Mouse (Mus musculus) kidney, adult 18-20 months (tissue): ENCODE results near the gene Gm3336.

Source experiments
- DNase-seq: peaks from one replicate; pipeline ENCODE4 v3.0.0; 2021

Gm3336 gene

DNA sequence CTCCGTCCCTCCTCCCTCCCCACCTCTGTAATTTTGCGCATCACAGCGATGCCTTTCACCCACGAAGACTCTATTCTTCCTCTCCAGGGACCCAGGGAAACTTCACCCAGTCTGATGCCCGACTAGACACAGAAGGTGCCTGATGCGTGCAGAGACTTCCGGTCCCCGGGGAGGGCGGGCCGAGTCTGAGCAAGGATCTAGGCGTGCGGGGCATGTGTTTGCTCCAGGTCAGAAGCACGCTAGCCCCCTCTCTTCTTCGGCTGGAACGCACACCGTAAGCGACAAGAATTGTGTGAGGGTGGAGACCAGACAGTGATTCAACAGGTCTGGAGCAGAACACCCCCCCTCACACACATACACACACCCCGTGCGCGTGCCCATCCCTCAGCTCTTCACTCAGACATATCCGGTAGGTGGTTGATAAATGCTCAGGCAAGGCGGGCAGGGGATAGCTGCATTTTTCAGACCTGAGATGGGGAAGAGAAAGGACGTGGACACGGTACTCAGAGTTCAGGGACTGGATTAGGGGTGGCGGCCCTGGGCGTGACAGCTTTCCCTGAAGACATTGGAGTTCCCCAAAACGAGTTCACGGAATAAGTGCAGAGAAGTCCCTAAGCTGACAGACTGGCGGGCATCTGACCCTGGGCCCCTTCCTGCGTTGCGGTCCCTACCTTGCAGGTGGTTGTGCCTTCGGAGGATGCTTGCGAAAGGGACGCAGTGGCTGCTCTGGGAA is 47.7 kb downstream of the Gm3336 start:
- peak; percentile 47 for DNase-seq

DNA sequence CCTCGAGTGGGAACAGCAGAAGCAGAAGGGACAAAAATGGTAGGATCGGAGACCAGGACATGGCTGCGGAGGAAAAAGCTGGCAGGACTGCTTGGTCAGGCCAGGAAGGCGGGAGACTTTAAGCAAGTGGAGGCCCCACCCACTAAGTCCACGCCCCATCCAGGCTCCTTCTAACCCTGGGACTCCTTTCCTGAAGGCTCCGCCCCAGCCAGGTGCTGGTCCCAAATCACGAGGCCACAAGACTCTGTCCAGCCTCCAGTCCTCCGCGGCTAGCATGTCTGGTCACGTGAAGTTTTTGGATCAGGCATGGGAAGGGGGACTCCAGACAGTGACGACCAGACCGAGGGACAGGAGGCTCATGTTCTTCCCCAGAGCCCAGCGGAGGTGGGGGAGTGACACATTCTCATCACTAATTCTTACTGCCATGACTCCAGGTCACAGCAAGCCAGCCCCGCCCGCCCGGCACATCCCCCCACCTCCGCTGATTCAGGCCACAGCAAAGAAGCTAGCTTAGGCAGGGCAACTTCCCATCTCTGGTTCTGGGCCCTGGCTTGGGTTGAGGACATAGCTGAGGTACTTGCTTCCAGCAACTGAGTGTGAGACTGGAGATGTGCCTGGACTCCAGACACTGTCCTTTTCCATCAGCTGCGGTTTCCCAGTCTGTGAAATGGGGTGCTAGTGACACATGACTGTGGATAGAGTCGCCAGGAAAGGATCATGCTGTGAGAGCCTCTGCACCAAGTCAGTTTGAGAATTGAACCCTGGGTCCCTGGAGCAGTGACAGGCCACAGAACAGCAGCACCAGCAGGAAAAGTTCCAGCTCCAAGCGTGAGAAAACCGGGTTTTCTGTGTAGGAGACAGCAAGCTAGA is 48.5 kb downstream of the Gm3336 start:
- peak; percentile 91 for DNase-seq

DNA sequence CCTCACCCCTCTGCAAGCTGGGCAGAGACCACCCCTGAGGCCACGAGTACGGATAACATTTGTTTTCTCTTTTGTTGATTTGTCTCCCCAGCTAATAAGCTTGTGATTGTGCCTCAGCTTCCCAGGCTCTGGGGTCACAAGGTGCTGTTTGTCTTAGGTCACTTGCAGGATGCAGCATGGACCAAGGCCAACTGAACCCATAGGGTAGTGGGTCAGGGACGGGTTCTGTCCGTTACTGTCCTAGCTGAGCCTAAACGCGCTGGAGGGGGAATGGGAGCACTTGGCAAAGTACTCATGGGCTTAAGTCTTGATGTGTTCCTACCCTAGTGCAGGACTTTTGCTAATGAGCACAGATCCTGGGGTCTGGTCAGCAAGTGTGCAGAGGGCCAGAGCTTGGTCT is 49.2 kb downstream of the Gm3336 start:
- no peak for DNase-seq

DNA sequence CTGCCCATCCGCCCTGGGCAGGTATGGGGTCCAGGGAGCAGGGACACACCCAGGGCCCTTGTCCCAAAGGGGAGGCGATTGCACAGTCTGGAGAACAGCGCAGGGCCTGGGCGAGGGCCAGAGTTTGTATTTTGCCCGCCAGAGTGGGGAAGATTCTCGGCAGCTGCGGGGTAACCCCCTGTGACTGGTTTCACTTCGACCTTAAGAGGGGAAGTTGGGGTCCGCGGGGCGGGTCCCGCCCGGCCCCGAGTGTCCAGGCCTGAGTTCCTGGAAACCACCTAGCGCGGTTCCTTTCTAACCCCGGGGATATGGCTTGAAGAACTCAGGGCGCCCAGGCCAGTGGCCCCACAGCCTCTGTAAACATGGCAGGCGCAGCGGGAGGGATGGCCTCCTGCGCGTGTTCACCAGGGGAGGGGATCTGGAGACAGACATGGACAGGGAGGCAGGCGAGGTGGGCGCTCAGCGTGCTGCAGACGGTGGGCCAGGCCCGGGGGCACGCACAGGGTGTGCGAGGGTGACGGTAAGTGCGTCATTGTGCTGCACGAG is 50.0 kb downstream of the Gm3336 start:
- DNase-seq = no peak

DNA sequence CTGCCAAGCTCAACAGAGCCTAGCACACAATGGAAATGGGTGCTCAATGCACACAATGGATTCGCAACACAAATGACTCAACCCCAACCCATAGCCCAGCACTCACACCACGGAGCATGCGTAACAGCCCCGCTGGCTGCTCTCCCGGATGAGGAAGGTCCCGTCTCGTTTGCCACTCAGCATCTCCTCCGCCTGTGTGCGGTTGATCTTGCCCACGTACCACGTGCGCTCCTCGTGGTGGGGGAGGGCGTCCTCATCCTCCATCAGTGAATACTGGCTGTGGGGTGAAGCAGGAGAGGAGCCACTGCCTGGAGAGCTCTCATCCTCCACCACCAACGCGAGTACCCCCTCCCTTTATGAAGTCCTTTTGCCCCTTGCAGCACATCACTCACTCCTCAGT is 50.6 kb downstream of the Gm3336 start:
- DNase-seq = no peak

DNA sequence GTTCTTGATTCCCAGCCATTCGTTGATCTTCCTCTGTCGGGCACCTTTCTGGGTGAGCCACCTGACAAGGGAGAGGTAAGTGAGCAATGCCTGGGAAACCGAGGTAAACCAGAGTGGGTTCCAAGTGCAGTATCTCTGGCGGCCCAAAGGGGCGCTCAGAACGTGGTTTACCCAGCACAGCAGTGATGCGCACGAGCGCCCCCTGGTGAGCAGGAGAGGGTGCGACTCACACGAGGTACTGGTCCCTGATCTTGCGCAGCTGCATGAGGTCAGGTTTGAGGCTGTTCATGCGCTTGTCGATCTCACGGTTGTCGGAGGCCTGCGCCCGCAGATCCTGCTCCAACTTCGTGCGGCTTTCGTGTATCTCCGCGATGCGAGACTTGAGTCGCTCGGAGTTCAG is 51.0 kb downstream of the Gm3336 start:
- peak; percentile 95 for DNase-seq

DNA sequence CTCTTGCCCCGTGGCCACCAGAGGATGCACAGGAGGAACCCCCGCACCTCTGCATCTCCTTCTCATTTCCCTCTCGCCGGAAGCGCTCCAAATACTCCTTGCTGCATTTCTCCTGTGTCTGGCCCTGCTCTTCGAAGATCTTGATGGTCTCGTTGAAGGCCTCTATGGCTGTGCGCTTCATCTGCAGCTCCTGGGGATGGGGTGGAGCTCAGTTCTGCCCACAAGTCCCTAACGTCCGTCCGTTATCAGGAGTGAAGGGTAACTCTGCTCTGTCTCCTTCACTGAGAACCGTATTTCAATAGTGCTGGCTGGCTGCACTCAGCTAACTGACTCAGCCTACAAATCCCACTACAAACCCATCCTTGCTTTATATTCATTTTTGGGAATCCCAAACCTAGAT is 51.5 kb downstream of the Gm3336 start:
- DNase-seq = no peak

DNA sequence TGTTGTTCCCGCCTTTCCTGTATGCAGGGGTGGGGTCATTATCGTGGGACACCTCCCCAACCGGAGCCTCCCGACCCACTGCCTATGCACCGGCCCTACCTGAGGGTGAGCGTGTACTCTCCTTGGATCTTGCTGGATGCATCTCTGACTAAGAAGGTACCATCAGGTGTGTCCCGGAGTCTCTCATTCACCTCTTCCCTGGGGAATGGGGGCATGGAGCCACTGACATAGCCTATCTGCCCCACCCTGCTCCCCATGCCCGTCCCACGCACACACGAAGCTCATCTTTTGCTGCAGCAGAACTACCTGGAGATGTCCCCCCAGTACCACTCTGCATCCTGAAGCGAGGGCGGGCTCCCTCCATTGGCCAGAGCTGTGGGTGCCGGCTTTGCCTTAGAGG is 52.4 kb downstream of the Gm3336 start:
- DNase-seq = no peak

DNA sequence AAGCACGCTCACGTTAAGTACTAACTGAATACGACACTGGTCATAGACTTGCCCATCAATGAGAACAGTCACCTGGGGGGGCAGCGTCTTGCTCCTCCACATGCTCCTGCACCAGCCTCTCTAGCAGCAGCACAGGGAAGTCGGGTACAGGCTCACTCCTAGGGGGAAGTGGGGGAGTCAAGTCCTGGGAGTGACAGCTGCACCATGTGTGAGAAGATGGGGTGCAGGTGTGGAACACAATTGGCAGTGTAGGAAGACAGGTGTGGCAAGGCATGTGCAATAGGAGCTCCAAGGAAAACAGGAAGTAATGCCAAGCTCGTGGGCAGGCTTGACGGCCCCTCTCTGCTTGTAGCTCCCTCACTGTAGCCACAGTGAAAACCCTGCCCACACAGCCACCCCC is 52.9 kb downstream of the Gm3336 start:
- DNase-seq = no peak

DNA sequence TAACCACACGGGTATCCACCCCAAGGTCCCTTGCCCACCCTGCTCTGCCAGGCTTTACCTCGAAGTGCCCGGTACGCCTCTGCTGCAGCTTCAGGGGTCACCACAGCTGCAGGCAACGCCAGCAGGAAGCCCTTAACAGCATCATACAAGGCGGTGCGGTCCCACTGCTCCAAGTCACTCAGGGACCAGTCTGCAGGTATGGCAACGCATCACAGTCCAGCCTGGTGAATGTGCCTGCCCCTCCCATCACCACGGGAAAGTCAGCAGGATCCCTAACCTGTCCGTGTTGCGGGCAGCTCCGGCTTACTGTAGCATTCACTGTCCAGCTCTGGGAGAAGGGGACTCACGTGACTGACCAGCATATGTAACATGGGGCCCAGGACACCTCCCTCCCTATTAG is 53.7 kb downstream of the Gm3336 start:
- no peak for DNase-seq
